Mouse (Mus musculus) brain, embryonic 18.5 days (tissue): ENCODE data around the gene Cntnap2.
"Not testable (repeated sequence)": the region's sequence is repeated elsewhere in the genome, so short reads cannot be mapped to it uniquely, and the experiment has no call there.

Experiments
- DNase-seq: peaks from one replicate; pipeline ENCODE4 v3.0.0-alpha.2; 2012; ENCODE audit warnings: low read depth, low spot score

The Cntnap2 gene

DNA sequence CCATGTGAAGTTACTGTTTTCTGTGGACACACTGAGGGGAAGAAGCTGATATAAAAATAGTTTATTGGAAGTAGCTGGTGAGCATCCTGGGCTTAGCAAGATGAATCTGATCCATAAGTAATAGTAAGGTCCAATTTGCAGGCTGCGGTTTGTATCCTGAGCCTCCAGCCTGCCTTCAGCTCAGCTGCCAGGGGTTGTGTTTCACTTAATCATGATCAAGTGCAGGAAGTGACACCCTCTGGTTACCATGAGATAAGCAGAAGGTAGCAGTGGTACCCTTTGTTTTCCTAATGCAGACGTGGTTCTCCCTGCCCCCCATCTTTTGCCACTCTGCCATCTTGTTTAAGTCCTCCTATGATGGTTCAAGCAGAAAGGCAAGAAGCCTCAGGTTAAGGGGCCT, 1181.2 kb downstream of the Cntnap2 start:
- DNase-seq, result no peak

DNA sequence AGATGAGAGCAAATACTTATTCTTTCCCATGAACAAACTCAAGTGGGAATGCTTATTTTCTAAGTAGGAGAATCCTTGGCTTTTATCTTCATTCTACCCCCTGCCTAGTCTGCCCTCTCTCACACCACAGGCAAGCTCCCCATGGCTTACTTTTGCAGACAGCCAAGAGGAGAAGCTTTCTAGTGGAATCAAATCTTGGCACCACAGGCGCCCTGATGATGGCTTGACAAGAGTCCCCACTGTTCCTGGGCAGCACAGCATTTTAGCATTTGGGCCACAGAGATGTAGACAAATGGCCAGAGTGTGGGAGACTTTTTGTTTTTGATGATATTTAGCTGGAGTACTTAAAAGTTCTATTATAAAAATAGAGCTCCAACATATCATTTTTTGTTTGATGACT, 1204.0 kb downstream of the Cntnap2 start:
- no peak for DNase-seq

DNA sequence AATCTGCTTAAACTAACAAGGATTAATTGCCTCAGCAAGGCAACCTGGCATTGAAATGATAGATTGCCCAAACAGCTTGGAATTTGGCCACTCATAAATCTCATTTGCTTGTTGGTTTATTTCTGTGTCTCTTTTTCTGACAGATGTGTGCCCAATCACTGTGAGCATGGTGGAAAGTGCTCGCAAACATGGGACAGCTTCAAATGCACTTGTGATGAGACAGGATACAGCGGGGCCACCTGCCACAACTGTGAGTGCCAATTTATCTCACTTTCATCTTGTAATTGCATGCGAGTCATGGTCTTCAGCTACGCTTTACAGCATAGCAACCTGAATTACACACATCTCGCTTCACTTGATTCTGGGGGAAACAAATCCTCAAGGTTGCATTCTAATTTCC, 1287.8 kb downstream of the Cntnap2 start:
- no peak for DNase-seq

DNA sequence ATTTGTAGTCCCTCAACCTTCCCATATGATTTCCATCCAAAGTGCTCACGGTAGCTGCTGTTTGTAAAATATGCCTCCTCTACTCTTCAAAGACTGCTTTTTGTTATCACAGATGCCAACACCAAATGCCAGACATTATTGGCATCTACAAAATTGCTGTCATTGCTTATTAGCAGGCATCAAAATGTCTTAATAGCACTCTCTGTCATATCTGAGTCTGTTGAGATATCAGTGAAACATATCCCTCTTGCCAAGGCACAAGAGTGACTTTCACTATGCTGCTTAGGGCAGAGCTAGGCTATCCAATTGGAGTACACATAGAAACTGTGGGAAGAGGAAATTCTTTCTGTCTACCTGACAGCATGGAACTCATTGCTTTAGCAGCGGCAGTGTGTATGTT, 1301.9 kb downstream of the Cntnap2 start:
- no peak for DNase-seq

DNA sequence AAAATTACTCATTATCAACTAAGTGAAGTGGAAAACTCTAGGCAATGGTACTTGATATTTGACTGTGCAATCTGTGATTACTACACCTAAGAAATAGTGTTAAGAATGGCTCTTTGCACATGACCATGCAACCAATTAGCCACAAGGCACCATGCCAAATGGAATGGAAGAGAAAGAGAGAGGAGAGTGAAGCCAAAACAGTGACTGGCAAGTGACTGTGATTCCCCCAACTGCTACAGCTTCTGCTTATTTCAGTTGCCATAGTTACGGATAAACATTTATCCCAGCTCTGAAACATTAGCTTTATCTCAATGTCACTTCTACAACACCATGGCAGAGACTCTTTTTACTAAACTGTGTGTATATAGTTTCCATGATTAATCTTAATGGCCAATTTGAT, 1303.0 kb downstream of the Cntnap2 start:
- DNase-seq, result peak; percentile 78

DNA sequence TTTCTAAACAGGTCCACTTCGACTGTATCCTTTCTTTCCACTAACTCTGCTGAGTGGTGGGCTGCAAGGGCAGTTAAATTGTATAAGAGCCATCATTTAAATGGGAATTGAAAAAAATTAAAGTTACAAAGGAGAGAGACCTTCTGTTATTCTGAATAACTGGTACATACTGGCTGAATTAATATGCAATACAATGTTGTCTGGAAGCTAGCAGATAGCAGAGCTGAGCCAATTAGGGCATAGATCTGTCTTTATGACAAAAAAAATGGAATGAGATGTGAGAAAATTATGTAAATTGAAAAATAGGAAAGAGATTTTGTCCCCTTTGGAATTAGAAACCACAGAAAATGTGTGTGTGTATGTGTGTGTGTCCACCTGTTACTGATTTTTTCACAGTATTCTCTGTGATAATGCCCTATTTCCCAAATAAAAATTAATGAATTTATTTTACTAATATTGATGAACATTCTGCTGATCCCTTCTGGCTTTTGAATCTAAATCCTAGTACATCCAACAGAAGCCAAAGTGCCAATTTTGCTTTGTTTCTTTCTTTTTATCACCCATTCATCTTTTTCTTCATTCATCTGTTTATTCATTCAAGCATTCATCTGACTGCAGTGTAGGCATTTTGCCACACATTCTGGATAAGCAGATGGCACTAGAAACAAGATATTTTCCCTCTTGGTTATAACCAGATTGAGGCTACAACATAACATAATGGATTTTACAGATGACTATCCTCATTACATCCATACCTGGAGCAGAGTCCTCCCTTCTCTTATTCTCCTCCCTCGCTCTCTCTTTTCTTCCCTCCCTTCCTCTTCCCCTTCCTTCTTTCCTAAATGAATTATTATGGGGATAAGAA, 1339.8 kb downstream of the Cntnap2 start:
- peak; percentile 56 for DNase-seq

DNA sequence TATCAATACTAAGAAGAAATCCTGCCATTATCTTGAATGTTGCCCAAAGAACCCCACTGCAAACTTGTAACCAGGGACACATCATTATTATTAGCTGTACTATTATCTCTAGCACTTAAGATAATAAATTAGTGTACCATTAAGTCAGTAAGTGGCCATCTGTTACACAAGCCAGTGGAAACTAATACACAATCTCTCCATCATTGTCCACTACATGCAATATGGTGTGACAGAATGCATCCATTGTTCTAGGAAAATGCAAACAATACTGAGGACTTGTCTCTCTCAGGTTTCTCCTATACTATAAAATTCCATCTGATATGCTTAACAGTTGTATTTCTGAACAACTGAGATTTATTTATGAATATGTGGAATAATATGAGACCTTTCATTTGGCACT, 1355.0 kb downstream of the Cntnap2 start:
- no peak for DNase-seq

DNA sequence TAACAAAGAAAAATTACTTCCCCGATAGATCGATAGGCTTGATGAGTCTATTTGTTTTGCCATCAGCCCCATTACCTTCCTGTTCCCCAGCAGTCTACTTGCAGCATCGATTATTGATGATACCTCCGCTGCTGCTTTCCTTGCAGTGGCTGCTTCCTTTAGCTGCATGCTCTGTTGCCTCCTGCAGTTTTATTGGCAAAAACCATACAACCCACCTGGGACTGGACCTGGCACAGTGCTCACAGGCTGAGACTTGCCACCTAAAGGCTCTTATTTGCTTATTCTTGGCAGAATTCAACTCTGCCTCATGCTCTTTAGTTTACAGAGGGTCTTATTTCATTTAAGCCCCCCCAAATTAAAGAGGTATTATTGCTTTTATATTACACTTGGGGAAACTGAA, 1355.4 kb downstream of the Cntnap2 start:
- no peak for DNase-seq

DNA sequence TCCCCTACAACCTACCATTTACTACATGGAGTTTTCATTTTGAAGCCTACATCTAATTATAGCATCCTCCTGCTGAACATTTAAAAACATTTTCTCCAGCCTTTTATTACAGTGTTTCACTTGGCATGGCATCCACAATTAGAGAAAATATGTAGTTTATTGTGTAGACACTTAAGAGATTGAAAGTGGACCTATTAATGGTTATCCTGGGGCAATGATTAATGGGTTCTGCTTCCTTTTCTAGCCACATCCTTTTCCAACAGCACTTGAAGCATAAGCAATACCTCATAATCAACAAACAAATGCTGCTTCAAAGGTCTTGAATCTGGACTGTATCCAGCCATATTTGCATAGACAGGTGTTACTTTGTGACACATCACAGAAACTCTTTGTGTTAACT, 1360.7 kb downstream of the Cntnap2 start:
- no peak for DNase-seq

DNA sequence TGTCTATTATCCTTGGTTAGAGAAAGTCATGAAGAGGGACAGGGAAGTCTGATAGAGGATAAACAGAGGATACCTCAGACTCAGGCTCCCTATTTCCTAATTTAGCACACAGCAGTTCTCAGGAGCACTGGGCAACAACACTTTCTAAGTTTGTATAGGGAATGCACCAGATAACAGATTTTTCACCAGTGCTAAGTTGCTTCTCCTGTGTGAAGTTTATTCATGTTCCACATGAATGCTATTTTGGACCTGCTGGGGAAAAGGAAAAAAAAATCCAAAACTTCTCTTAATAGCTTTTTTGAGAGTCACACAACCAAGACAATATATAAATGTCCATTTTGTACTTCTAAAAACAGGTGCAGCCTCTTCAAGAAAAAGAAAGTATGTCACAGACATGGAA, 1361.2 kb downstream of the Cntnap2 start:
- DNase-seq, result no peak

DNA sequence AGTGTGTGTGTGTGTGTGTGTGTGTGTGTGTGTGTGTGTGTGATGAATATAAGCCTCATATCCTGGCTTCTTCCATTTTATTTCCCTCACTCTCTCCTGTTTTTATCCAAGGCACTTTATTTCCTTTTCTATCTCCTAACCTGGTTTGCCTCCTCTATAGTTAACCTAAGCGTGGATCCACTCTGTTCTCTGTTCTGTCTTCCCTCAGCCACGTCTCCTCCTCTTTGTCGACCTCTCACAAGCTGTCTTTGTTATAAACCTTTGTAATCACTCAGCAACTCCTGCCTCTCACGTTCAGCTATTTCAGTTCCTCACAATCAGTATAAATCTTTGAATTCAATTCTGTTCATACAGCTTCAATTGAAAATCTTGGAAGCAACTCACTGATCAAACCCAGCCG, 1369.1 kb downstream of the Cntnap2 start:
- no peak for DNase-seq

DNA sequence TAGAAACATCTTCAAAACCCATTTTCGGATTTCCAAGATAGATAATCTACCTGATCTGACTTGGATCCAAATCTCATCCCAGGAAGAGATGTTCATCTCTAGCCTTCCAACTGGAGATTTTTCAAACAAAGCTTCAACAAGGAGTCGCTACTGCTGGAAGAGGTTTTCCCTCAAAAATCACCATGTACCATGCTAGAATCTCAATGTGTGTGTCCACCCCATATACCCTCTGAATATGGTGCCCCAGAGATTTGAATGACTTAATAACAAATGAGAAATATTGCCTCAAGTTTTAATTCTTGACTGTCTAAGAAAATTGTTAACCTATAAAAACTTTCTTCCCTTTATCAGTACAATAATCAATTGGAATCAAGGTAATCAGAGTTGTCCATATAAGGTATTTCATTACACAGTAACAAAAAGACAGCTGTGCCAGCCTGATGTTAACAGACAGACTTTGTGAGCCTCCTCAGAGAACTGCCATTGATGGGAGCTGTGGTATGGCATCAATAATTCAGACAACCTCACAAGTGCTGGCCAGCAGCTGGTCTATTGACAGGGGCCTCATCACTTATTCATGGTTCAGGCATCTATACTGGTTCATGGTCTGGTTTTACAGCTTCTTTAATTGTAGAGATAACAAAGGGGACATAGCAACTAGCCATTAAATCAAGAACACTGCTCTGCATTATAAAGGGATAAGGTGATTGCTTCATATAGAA, 1391.9 kb downstream of the Cntnap2 start:
- no peak for DNase-seq

DNA sequence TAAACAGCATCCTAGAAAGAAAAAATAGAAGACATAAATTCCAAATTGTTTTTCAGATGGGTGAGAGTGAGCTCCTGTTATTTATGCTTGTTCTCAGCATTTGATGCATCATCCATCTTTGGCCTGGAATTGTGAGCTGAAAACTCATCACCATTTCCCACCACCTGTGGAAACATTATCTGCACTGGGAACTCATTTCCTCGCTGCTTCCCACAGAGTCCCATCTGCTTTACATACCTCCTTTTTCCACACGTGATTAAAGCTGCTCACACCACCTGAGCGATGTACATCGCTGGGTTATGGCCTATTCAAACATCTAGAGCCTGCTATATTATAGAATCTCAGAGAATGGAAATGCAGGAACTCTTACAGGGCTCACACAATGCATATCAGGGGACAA, 1413.5 kb downstream of the Cntnap2 start:
- DNase-seq, result no peak

DNA sequence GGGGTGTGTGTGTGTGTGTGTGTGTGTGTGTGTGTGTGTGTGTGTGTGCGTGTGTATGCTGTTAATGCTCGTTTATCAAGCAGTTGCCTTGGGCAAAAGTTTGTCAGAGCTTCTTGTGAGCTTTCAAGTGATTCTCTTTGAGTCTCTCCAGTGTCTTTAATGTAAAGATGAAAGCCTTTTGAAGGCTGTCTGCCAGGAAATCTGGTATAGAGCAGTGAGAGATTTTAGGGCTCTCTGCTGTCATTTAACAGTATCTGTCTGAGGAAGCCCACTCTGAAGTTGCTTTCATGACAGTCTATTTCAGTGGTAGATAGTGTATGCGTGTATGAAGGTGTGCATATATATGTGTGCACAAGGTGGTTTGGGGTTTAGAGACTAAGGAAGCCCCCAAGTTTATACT, 1425.2 kb downstream of the Cntnap2 start:
- no peak for DNase-seq

DNA sequence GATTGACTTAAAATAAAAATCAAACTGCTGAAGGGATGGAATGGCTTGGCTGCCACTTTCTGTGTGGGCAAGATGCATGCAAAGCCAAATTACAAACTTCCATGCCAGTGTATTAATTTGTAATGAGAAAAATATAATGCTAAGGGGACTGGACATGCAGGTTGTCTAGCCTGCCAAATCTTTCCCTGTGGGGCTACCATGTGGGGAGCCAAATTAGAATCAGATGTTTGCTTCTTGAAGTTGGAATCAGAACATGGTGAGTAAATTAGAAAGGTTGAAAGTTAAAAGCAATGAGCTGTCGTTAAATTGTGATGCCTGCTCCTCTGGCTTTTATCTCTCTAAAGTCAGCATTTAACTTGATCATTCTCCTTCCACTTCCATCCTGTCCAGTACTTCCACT, 1443.6 kb downstream of the Cntnap2 start:
- no peak for DNase-seq

DNA sequence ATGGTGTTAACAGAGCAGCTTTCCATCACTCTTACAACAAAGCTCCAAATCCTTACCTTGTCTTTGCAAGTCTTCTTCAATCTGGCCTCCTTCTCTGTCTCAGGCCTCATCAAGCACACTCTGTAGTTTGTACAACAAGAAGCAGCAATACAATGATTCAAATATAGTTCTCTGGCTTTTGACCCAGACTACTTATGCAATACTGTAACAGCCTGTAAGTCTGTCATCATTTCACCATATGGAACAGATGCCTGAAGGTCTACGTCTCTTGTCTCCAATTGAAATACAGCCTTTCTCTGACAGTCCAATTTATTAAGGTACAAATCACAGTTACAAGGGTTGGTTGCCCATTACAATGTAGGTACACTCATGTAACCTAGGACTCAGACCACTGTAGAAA, 1453.7 kb downstream of the Cntnap2 start:
- no peak for DNase-seq

DNA sequence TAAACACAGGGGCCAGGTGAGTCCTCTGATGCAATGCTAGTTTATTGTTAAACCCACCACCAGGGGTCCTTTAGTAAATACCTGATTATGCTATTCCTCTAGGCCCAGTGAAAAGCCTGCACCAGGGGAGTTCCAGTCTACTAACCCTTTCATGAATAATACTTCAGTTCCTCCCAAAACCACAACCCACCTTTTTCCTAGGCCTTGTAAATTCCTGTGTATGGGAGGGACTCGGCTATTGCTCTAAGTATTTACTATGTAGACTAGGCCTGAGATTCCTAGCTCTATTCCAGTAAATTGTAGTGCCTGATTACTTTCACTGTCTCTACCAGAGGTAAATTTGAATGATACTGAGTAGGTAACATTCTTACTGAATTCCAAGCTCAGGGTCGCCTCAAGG, 1478.4 kb downstream of the Cntnap2 start:
- DNase-seq, result not testable (repeated sequence)

DNA sequence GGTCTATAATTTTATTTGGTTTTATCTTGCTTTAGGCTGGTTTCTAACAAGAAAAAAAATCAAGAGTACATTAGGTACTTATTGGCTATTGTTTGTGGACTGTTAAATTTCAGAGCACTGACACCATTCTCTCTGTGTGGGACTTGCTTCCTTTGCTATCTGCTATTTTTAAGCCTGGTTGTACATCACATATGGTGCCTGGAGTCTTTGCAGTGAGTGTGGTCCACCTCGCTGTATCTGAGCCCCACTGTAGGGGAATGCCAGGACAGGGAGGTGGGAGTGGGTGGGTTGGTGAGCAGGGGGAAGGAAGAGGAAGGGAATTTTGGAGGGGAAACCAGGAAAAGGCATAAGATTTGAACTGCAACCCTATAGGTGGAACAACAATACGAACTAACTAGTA, 1504.3 kb downstream of the Cntnap2 start:
- no peak for DNase-seq

DNA sequence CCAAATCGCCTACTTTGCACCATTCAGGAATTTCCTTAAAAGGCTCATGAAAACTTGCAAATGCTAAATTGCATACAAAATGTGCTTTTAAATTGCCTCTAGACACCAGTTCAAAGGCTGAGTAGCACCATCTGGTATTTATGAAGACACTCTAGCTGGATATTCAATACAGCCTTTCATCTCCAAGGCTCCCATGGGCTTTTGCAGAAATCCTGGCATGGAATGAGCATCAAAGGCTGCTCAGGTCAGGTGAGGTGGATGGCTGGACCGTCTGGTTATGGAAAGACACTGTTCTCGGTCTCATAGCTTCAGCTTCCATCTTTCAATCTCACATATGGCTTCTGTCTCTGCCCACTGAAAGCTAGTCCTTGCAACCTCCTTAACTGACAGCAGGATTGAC, 1515.9 kb downstream of the Cntnap2 start:
- DNase-seq, result no peak

DNA sequence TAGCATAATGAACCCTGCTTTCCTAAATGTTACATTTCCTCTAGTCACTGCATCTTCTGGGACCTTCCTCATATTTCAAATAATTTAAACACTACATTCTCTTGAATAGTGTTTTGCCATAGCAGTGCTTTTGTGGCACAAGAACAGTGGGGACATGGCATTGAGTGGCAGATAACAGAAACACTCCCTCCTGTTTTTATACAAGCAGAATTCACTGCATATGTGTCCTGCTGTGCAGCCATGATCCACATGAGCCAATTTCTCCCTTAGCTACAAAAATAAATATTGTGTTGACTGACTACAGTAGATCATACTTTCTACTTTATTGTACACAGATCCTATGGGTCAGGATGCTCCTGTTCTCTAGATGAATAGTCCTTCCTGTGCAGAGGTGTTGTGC, 1553.2 kb downstream of the Cntnap2 start:
- no peak for DNase-seq

DNA sequence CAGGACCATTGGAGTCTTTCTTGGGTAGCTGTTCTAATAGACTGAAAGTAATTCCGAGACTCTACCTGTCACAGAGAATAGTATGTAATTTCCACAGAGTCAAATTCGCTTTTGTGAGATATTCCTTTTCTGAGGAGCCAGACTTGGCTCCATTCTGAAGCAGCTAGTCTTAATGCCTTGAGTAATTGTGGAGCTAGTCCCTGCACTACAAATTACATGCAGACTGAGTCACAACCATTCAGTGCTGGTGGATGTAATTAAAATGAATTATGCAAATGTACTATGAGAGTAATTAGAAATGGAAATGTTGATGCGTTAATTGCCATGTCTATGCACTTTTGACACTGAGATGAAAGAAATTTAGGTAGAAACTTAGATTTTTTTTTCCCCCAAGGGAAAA, 1553.7 kb downstream of the Cntnap2 start:
- DNase-seq, result peak; percentile 26

DNA sequence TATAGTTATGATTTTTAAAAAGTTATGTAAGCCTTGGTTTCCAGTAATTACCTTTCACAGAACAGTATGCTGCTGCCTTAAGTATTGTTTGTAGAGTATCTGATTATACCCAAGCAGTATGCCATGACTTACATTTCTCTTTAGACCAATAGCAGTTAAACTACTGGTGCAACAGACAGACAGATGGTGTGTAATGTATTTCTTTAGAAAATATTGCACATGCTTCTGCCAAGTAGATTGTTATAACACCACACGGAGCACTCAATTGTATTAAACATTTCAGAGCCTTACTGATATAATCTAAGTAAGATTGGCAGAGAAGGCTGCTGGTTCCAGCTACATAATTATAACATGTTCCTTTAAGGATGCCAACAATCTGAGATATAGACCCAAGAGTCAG, 1609.9 kb downstream of the Cntnap2 start:
- DNase-seq, result peak; percentile 6

DNA sequence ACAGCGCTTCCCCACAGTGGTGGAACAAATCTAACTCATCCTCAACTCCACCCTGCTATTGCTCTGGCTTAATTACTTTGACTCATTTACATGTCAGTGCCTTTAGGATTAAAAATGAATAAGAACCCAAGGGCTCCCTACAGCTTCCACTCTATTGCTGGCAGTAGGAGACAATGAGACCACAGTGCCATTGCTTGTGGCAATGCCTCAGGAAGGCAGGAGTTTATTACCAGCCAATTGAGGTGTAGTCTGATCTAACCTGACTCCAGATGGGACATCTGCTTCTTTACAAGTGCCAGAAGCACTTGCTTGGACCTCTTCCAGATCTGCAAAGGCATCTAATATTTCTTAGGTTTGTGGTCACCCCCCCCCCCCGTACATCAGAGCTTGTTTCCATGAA, 1615.9 kb downstream of the Cntnap2 start:
- no peak for DNase-seq
